Mouse (Mus musculus) gonadal fat pad, adult 2 months (tissue): ENCODE results near the gene Nfyb. TPM values are rescaled to one million over a fixed set of nuclear protein-coding genes. Genes with fewer than 3 reads are reported as not detected.

Experiments used
- DNase-seq: peaks from one replicate; pipeline ENCODE4 v3.0.0-alpha.2; 2012; ENCODE audit warnings: low read depth
- polyA plus RNA-seq: library from polyadenylated mRNA; depleted of rRNA; stranded (reverse); fragments of >200 nt; gene quantifications from 2 replicates; pipeline ENCODE4 v1.2.3, GENCODE M21; 2012; rRNA removed

The Nfyb gene
- polyA plus RNA-seq, 1 experiment, result 11.4 TPM

- no peak for DNase-seq
Measured at GRCm38 (mm10) chr10:82745301-82745700, 18.6 kb downstream of the Nfyb start.

- no peak for DNase-seq
Measured at GRCm38 (mm10) chr10:82744296-82744695, 19.6 kb downstream of the Nfyb start.

- DNase-seq, result no peak
Measured at GRCm38 (mm10) chr10:82742578-82742977, 21.4 kb downstream of the Nfyb start.

- DNase-seq, result no peak
Measured at GRCm38 (mm10) chr10:82741876-82742275, 22.1 kb downstream of the Nfyb start.

GRCm38 (mm10) chr10:82741354-82741753, 22.6 kb downstream of the Nfyb start:
- no peak for DNase-seq

- DNase-seq, result no peak
Measured at GRCm38 (mm10) chr10:82699296-82699941, 64.5 kb downstream of the Nfyb start.

GRCm38 (mm10) chr10:82698712-82699261, 65.2 kb downstream of the Nfyb start:
- DNase-seq, result no peak

Other genes with a start within 250 kb of the Nfyb start
- gene 1190007I07Rik, start 140.9 kb downstream of the Nfyb start, polyA plus RNA-seq, result 30.5 and 37.8 TPM in 2 replicates
- 22.6 and 26.7 TPM in 2 replicates for gene Tdg, start 134.3 kb downstream of the Nfyb start, polyA plus RNA-seq
- 7.6 and 8.8 TPM in 2 replicates for gene Glt8d2, start 73.5 kb downstream of the Nfyb start, polyA plus RNA-seq
- gene Hcfc2, start 68.0 kb downstream of the Nfyb start, polyA plus RNA-seq, result 10.9 and 12.2 TPM in 2 replicates
- gene Txnrd1, start 69.8 kb upstream of the Nfyb start, polyA plus RNA-seq, result 36.1 and 44.0 TPM in 2 replicates
- 4.1 and 6.0 TPM in 2 replicates for gene Eid3, start 102.5 kb upstream of the Nfyb start, polyA plus RNA-seq
- gene Chst11, start 221.4 kb upstream of the Nfyb start, polyA plus RNA-seq, result 7.8 and 9.6 TPM in 2 replicates